Mouse (Mus musculus) embryonic facial prominence, embryonic 14.5 days (tissue): Measurements from ENCODE around the gene Gpr153. TPM values are rescaled to one million over a fixed set of nuclear protein-coding genes. Genes with fewer than 3 reads are reported as not detected.

Experiments
- ATAC-seq: fragments of 200-750 bp; cut with Nextera tagmentation; 2 replicates; pipeline ENCODE4 v1.8.0; 2017; ENCODE audit warnings: low read depth, moderate number of reproducible peaks, moderate TSS enrichment
- DNase-seq: peaks from one replicate; pipeline ENCODE4 v3.0.0-alpha.2; 2015; ENCODE audit warnings: low spot score
- H3K27ac ChIP-seq: fragments of 300-500 bp; sonication (generic); replicated peaks from 2 replicates; pipeline ENCODE4 v1.5.1; 2014; ENCODE audit warnings: low read depth, mild to moderate bottlenecking, low read length, moderate library complexity
- H3K27me3 ChIP-seq: fragments of 300-500 bp; sonication (generic); replicated peaks from 2 replicates; pipeline ENCODE4 v1.6.1; 2014; ENCODE audit warnings: low read length; ENCODE audit not compliant: control insufficient read depth, insufficient read depth
- H3K36me3 ChIP-seq: fragments of 300-500 bp; sonication (generic); 2 replicates; pipeline ENCODE4 v1.6.1; 2014; ENCODE audit warnings: low read length, mixed read lengths; ENCODE audit not compliant: control insufficient read depth, insufficient read depth
- H3K4me1 ChIP-seq: fragments of 300-500 bp; sonication (generic); 2 replicates; pipeline ENCODE4 v1.6.1; 2014; ENCODE audit warnings: antibody characterized with exemption, low read length; ENCODE audit not compliant: control insufficient read depth, insufficient read depth
- H3K4me2 ChIP-seq: fragments of 300-500 bp; sonication (generic); 2 replicates; pipeline ENCODE4 v1.6.1; 2014; ENCODE audit warnings: low read depth, mild to moderate bottlenecking, low read length, moderate library complexity, mixed read lengths
- H3K4me3 ChIP-seq: fragments of 300-500 bp; sonication (generic); 2 replicates; pipeline ENCODE4 v1.5.1; 2014; ENCODE audit warnings: low read depth, mild to moderate bottlenecking, low read length
- H3K9ac ChIP-seq: fragments of 300-500 bp; sonication (generic); 2 replicates; pipeline ENCODE4 v1.6.1; 2014; ENCODE audit warnings: low read depth, mild to moderate bottlenecking, low read length, moderate library complexity, mixed read lengths
- H3K9me3 ChIP-seq: fragments of 300-500 bp; sonication (generic); 2 replicates; pipeline ENCODE4 v1.6.1; 2016; ENCODE audit warnings: low read length; ENCODE audit not compliant: control insufficient read depth
- WGBS: fragments of 180-500 bp; shearing (Covaris S2); extraction: QIAGEN DNeasy Blood & Tissue Kit; methylation state at CpG from one replicate; pipeline ENCODE4 v1.1.7; 2014; 5-methylcytosine and 5-hydroxymethylcytosine counted together
- polyA plus RNA-seq: library from polyadenylated mRNA; unstranded; fragments of >200 nt; fragmentation: Nextera tagmentation; extraction: Ambion mirVana; gene quantifications from 2 replicates; pipeline ENCODE4 v1.2.1, GENCODE M21; 2014

Gpr153 gene
- polyA plus RNA-seq, 1 experiment from 2014 or later = 40.7 TPM

- DNase-seq (no peak), ATAC-seq (no peak)
- Histone ChIP-seq H3K9ac (no peak overlapping the region), H3K4me1 (peaks cover 21% of the 10 kb centered on the region), H3K9me3 (no peaks in the 10 kb centered on the region), H3K27ac (no peak overlapping the region), H3K4me3 (no peak overlapping the region), H3K27me3 (no peaks in the 10 kb centered on the region; the same call in 1 of the 2 replicates), H3K36me3 (no peaks in the 10 kb centered on the region), H3K4me2 (no peak overlapping the region)
- WGBS = 86% methylated on average over 13 of the region's 13 CpGs
Measured at GRCm38 (mm10) chr4:152269967-152270366, 4.1 kb upstream of the Gpr153 start.

GRCm38 (mm10) chr4:152270599-152270998 lies 3.4 kb upstream of the Gpr153 start:
- Histone ChIP-seq H3K4me2 (no peak overlapping the region), H3K9me3 (no peaks in the 10 kb centered on the region), H3K4me1 (peaks cover 24% of the 10 kb centered on the region), H3K36me3 (no peaks in the 10 kb centered on the region), H3K27me3 (peaks cover under 1% of the 10 kb centered on the region; the same call in 1 of the 2 replicates), H3K4me3 (no peak overlapping the region), H3K9ac (no peak overlapping the region), H3K27ac (no peak overlapping the region)
- ATAC-seq (no peak), DNase-seq (no peak)
- 77% methylated on average over 9 of the region's 9 CpGs for WGBS

DNA sequence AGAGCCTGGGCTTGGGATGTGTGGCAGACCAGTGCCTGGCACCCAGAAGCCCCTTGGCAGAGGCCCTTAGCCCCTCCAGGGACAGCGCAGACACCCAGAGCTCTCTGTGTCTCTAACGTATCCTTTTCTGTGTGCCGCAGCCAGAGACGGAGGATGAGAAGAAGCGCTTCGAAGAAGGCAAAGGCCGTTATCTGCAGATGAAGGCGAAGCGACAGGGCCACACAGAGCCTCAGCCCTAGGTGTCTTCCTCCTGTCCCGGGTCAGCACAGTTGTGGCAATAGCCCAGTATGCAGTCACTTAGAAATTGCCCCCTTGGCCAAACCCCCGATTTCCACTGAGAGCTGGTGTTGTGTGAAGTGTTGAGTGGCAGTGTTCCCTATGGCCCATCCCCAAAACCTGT lies 2.7 kb upstream of the Gpr153 start:
- no peak for ATAC-seq
- H3K4me1 ChIP-seq = peaks cover 24% of the 10 kb centered on the region
- no peak for DNase-seq
- no peak overlapping the region for H3K4me3 ChIP-seq
- WGBS = 83% methylated on average over 11 of the region's 11 CpGs
- peak overlapping the region; percentile 87 for H3K27ac ChIP-seq
- peaks cover 8% of the 10 kb centered on the region; the same call in 1 of the 2 replicates for H3K27me3 ChIP-seq
- H3K4me2 ChIP-seq = no peak overlapping the region
- no peaks in the 10 kb centered on the region for H3K9me3 ChIP-seq
- no peak overlapping the region for H3K9ac ChIP-seq
- H3K36me3 ChIP-seq = no peaks in the 10 kb centered on the region

- H3K4me3 ChIP-seq = no peak overlapping the region
- H3K27me3 ChIP-seq = peaks cover 8% of the 10 kb centered on the region; the same call in 1 of the 2 replicates
- H3K4me1 ChIP-seq = peaks cover 24% of the 10 kb centered on the region
- 39% methylated on average over 7 of the region's 7 CpGs for WGBS
- H3K9ac ChIP-seq = no peak overlapping the region
- peak overlapping the region; percentile 87 for H3K27ac ChIP-seq
- ATAC-seq (no peak), DNase-seq (peak; percentile 63)
- H3K36me3 ChIP-seq = no peaks in the 10 kb centered on the region
- no peaks in the 10 kb centered on the region for H3K9me3 ChIP-seq
- H3K4me2 ChIP-seq = peak overlapping the region; percentile 11; the same call in 1 of the 2 replicates
Measured at GRCm38 (mm10) chr4:152272006-152272405, 2.0 kb upstream of the Gpr153 start.

GRCm38 (mm10) chr4:152272449-152273049 lies 1.5 kb upstream of the Gpr153 start:
- 9% methylated on average over 6 of the region's 9 CpGs for WGBS
- Histone ChIP-seq H3K36me3 (no peaks in the 10 kb centered on the region), H3K9me3 (no peaks in the 10 kb centered on the region), H3K4me3 (no peak overlapping the region), H3K27ac (peak overlapping the region; percentile 87), H3K4me2 (peak overlapping the region; percentile 11; the same call in 1 of the 2 replicates), H3K4me1 (peaks cover 24% of the 10 kb centered on the region), H3K9ac (no peak overlapping the region), H3K27me3 (peaks cover 8% of the 10 kb centered on the region; the same call in 1 of the 2 replicates)
- DNase-seq = peak; percentile 91
- ATAC-seq = peak; percentile 48

DNA sequence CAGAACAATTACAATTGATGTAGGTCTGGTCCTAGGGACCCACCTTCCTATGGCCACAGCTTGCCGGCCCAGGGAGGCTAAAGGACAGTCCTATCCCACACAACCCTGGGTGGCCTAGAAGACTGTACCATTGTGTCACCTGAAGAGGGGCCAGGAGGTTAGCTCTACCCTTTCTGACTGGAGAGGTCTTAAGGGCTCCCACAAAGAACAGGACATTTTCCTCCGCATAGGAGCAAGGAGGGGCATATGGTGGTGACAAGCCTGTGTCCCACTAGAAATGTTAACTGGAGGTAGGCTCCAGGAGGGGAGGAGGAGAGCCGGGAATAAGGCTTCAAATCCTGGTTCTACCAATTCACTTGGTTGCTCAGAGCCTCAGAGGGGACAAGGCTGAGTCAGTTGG lies 841 bp upstream of the Gpr153 start:
- Histone ChIP-seq H3K27ac (peak overlapping the region; percentile 87), H3K4me3 (peak overlapping the region; percentile 71; the same call in 1 of the 2 replicates), H3K36me3 (no peaks in the 10 kb centered on the region), H3K4me2 (peak overlapping the region; percentile 89), H3K9me3 (no peaks in the 10 kb centered on the region), H3K9ac (no peak overlapping the region), H3K27me3 (peaks cover 8% of the 10 kb centered on the region; the same call in 1 of the 2 replicates), H3K4me1 (peaks cover 24% of the 10 kb centered on the region)
- WGBS = 33% methylated on average over 3 of the region's 3 CpGs
- DNase-seq (no peak), ATAC-seq (no peak)

DNA sequence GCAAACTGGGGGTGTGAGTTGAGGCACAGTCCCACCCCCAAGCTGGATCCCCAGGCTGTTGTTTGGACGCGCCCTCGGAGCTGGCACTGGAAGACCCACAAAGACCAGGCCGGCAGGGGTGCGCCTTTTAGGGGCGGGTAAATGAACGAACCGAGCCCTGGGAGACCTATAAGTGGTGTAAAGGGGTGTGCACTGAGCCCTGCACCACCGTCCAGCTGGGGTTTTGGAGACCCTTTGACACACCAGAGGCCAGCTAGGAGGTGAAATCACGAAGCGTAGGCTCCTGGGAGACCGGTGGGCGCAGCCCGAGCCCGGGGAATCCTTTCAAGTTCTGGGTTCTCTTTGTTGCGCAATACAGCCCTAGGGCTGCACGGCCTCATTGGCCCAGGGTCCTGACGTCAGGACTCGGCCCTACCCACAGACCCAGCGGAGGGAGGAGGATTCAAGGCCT lies 674 bp downstream of the Gpr153 start:
- H3K27me3 ChIP-seq = peaks cover 8% of the 10 kb centered on the region; the same call in 1 of the 2 replicates
- peaks cover 24% of the 10 kb centered on the region for H3K4me1 ChIP-seq
- H3K9me3 ChIP-seq = no peaks in the 10 kb centered on the region
- peak; percentile 28 for ATAC-seq
- H3K4me3 ChIP-seq = peak overlapping the region; percentile 71
- peak overlapping the region; percentile 88 for H3K9ac ChIP-seq
- DNase-seq = peak; percentile 78
- H3K27ac ChIP-seq = peak overlapping the region; percentile 87
- 2% methylated on average over 17 of the region's 20 CpGs for WGBS
- H3K4me2 ChIP-seq = peak overlapping the region; percentile 89
- H3K36me3 ChIP-seq = 0 out of 2 replicates have a peak, but pooled peaks cover 6% of the 10 kb centered on the region

GRCm38 (mm10) chr4:152276389-152277347 lies 2.6 kb downstream of the Gpr153 start:
- Histone ChIP-seq H3K9ac (no peak overlapping the region), H3K4me3 (no peak overlapping the region), H3K27ac (no peak overlapping the region), H3K4me1 (peaks cover 22% of the 10 kb centered on the region), H3K27me3 (peaks cover 23% of the 10 kb centered on the region), H3K9me3 (no peaks in the 10 kb centered on the region), H3K4me2 (no peak overlapping the region), H3K36me3 (peaks cover 24% of the 10 kb centered on the region; the same call in 1 of the 2 replicates)
- 52% methylated on average over 10 of the region's 10 CpGs for WGBS
- ATAC-seq = no peak
- no peak for DNase-seq
